Mouse (Mus musculus) heart, embryonic 16.5 days (tissue): Measurements from ENCODE around the gene Bbof1. TPM values are rescaled to one million over a fixed set of nuclear protein-coding genes. Genes with fewer than 3 reads are reported as not detected.

Experiments used
- ATAC-seq: fragments of 200-750 bp; cut with Nextera tagmentation; replicated peaks from 2 replicates; pipeline ENCODE4 v1.8.0; 2017; ENCODE audit warnings: moderate number of reproducible peaks; ENCODE audit not compliant: insufficient read depth, low FRiP score; ENCODE audit errors: extremely low read depth
- H3K27ac ChIP-seq: fragments of 300-500 bp; sonication (generic); 2 replicates; pipeline ENCODE4 v1.5.1; 2014; ENCODE audit warnings: mild to moderate bottlenecking, low read length, control low read depth, moderate library complexity
- H3K27me3 ChIP-seq: fragments of 300-500 bp; sonication (generic); 2 replicates; pipeline ENCODE4 v1.6.1; 2014; ENCODE audit warnings: low read length, mixed read lengths; ENCODE audit not compliant: control insufficient read depth, insufficient read depth
- H3K36me3 ChIP-seq: fragments of 300-500 bp; sonication (generic); 2 replicates; pipeline ENCODE4 v1.6.1; 2014; ENCODE audit not compliant: control insufficient read depth, insufficient read depth
- H3K4me1 ChIP-seq: fragments of 300-500 bp; sonication (generic); 2 replicates; pipeline ENCODE4 v1.6.1; 2014; ENCODE audit warnings: low read length, mixed read lengths; ENCODE audit not compliant: control insufficient read depth, insufficient read depth
- H3K4me2 ChIP-seq: fragments of 300-500 bp; sonication (generic); 2 replicates; pipeline ENCODE4 v1.6.1; 2014; ENCODE audit warnings: low read depth, mild to moderate bottlenecking, control low read depth, low read length
- H3K4me3 ChIP-seq: fragments of 300-500 bp; sonication (generic); 2 replicates; pipeline ENCODE4 v1.5.1; 2014; ENCODE audit warnings: mild to moderate bottlenecking, control low read depth, low read length
- H3K9ac ChIP-seq: fragments of 300-500 bp; sonication (generic); 2 replicates; pipeline ENCODE4 v1.6.1; 2014; ENCODE audit warnings: low read length, control low read depth
- H3K9me3 ChIP-seq: fragments of 300-500 bp; sonication (generic); replicated peaks from 2 replicates; pipeline ENCODE4 v1.6.1; 2016; ENCODE audit warnings: low read length; ENCODE audit not compliant: control insufficient read depth
- WGBS: fragments of 180-500 bp; shearing (Covaris S2); extraction: QIAGEN DNeasy Blood & Tissue Kit; methylation state at CpG from one replicate; pipeline ENCODE4 v1.1.7; 2014; 5-methylcytosine and 5-hydroxymethylcytosine counted together
- polyA plus RNA-seq: library from polyadenylated mRNA; unstranded; fragments of >200 nt; fragmentation: Nextera tagmentation; extraction: Ambion mirVana; gene quantifications from 2 replicates; pipeline ENCODE4 v1.2.1, GENCODE M21; 2015

The Bbof1 gene
- polyA plus RNA-seq, 1 experiment from 2014 or later = 2.6 TPM

DNA sequence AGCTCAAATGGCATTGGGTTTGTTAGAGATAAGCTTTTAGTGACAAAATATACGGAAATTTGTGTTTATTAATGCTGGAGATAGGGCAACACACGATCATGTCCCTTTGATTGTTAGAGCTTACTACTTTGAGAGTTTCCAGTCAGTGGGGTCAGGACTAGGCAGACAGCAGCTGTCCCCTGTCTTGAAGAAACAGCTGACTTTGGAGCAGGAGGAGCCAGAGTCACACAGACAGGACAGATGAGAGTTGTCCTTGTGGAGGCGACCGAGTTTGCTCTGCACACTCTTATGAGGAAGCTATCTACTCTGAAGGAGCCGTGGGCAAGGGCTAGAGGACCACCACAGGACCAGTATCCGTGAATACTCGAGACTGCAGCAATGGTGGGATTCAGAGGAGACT is 70.1 kb downstream of the Bbof1 start:
- Histone ChIP-seq H3K9me3 (no peaks in the 10 kb centered on the region), H3K4me3 (no peak overlapping the region), H3K4me1 (no peaks in the 10 kb centered on the region), H3K9ac (no peak overlapping the region), H3K4me2 (no peak overlapping the region), H3K27ac (no peak overlapping the region), H3K36me3 (no peaks in the 10 kb centered on the region; the same call in 1 of the 2 replicates), H3K27me3 (no peaks in the 10 kb centered on the region)
- WGBS = 81% methylated on average over 7 of the region's 7 CpGs
- no peak for ATAC-seq

DNA sequence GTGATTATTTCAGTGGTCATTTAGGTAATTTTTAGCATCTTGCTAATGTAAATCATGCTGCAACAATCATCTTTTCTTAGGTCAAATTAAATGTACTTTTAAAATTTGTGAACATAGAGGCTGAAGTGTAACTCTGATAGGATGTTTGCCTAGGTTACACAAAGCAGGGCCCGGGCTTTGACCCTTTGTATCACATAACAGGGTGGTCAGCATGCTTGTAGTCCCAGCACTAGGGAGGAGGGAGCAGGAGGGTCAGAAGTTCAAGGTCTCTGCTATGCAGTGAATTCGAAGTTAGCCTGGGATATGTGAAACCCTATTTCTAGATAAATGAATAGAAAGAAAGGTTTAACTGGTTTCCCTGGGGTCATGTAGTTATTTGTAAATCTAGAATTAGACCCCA is 72.4 kb downstream of the Bbof1 start:
- 65% methylated on average over 2 of the region's 2 CpGs for WGBS
- no peak for ATAC-seq

DNA sequence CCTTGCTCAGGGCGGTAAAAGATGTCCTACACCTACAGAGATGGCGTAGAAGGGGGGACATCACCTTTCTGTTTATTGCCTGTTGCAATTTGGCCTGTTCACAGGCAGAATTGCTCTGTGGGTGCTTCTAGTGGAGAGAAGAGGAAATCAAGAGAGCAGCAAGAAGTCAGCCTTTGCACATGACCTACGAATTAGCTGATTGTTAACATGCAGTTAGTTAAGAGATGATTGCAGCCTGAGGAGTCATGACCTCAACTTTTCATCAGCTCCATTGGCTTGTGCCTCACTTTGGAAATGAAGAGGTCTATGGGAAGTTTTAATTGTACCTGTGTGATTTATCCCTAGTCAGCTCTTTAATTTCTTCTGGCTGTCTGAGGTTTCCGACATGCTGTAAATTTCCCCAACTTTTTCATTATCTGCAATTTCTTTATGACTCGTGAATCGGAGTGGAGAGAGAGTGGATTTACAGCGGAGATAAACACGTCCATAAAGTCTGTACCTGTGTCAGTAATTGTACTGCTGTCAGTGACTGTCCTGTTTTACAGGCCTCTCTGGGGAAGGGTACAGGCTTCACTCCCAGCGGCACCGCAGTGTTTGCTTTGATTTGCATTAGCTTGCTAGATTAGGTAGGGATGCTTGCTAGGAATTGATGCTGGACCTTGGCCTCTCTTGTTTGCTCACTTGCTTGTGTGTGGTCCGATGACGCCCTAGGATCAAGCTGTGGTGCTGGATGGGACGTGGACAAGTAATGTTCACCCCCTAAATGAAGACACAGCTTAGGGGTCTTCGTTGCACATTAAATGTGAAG is 74.1 kb downstream of the Bbof1 start:
- no peaks in the 10 kb centered on the region for H3K27me3 ChIP-seq
- no peak overlapping the region for H3K4me2 ChIP-seq
- no peaks in the 10 kb centered on the region for H3K9me3 ChIP-seq
- 91% methylated on average over 14 of the region's 14 CpGs for WGBS
- H3K27ac ChIP-seq = no peak overlapping the region
- H3K4me1 ChIP-seq = peaks cover 6% of the 10 kb centered on the region; the same call in 1 of the 2 replicates
- ATAC-seq = no peak
- H3K9ac ChIP-seq = no peak overlapping the region
- no peaks in the 10 kb centered on the region; the same call in 1 of the 2 replicates for H3K36me3 ChIP-seq
- H3K4me3 ChIP-seq = no peak overlapping the region

More for the DNA sequence above, 72.4 kb downstream of the Bbof1 start:
- Histone ChIP-seq H3K4me1 (no peaks in the 10 kb centered on the region), H3K9ac (no peak overlapping the region), H3K27ac (no peak overlapping the region), H3K4me2 (no peak overlapping the region), H3K36me3 (no peaks in the 10 kb centered on the region; the same call in 1 of the 2 replicates), H3K9me3 (no peaks in the 10 kb centered on the region), H3K27me3 (no peaks in the 10 kb centered on the region), H3K4me3 (no peak overlapping the region)

DNA sequence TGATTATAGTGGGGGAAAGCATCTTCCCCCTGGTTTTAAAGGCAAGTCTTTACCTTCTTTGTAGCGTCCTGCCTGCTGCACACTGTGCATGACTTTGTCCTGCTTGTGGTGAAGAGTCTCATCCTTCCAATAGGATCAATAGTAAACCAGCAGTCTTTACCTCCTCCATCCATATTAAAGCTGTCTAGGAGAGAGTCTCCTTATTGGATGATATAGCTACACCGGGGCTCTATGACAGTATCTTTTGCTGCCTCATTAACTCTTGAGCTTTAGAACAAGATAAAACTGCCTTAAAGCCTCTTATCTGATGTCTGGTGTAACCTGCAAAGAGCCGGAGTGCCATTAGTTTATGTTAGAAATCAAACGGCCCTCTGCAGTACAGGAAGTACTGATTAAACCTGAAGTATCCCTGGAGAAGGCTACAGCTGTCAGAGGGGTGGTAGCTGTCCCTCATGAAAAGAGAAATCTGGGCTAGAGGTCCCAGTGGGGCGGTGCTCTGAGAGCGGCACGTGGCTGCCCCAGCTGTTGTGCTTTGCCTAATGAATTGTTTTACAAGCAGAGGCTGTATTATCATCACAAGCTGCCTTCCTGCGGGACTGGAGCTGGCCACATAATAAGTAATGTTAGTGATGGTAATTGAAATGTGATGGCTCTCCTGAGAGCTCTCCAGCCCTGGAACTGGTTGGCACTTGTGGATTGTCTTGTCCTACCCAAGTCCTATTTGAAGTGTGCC is 78.6 kb downstream of the Bbof1 start:
- no peak overlapping the region for H3K4me2 ChIP-seq
- H3K9ac ChIP-seq = no peak overlapping the region
- 25% methylated on average over 8 of the region's 8 CpGs for WGBS
- peaks cover 6% of the 10 kb centered on the region; the same call in 1 of the 2 replicates for H3K4me1 ChIP-seq
- no peaks in the 10 kb centered on the region for H3K9me3 ChIP-seq
- H3K27ac ChIP-seq = no peak overlapping the region
- H3K27me3 ChIP-seq = no peaks in the 10 kb centered on the region
- H3K4me3 ChIP-seq = no peak overlapping the region
- no peaks in the 10 kb centered on the region for H3K36me3 ChIP-seq
- ATAC-seq = peak; percentile 45; the same call in 1 of the 2 replicates

Other genes with a start within 250 kb of the Bbof1 start
- gene Elmsan1, start 190.2 kb upstream of the Bbof1 start, polyA plus RNA-seq = 7.1 and 7.5 TPM in 2 replicates
- gene Ptgr2, start 123.8 kb upstream of the Bbof1 start, polyA plus RNA-seq = 98.0 and 103 TPM in 2 replicates
- 54.0 and 54.5 TPM in 2 replicates for gene Zfp410, start 92.2 kb upstream of the Bbof1 start, polyA plus RNA-seq
- 94.2 and 95.2 TPM in 2 replicates for gene Coq6, start 47.4 kb upstream of the Bbof1 start, polyA plus RNA-seq
- gene Fam161b, start 47.2 kb upstream of the Bbof1 start, polyA plus RNA-seq = 8.1 and 8.2 TPM in 2 replicates
- 37.1 and 38.9 TPM in 2 replicates for gene Entpd5, start within 50 bp of the Bbof1 start, polyA plus RNA-seq
- 21.1 and 25.1 TPM in 2 replicates for gene Rnf113a2, start 8.1 kb downstream of the Bbof1 start, polyA plus RNA-seq
- gene Aldh6a1, start 41.9 kb downstream of the Bbof1 start, polyA plus RNA-seq = 70.3 and 72.9 TPM in 2 replicates
- 16.2 and 18.1 TPM in 2 replicates for gene Lin52, start 42.4 kb downstream of the Bbof1 start, polyA plus RNA-seq
- gene Vsx2, start 160.7 kb downstream of the Bbof1 start, polyA plus RNA-seq = not detected in 2 replicates
- gene Abcd4, start 208.3 kb downstream of the Bbof1 start, polyA plus RNA-seq = 11.7 and 12.4 TPM in 2 replicates
- gene Vrtn, start 231.9 kb downstream of the Bbof1 start, polyA plus RNA-seq = 0.12 TPM in 1 of 2 replicates, not detected in the other